Mouse (Mus musculus) CH12.LX (cell line): ENCODE measurements around the gene Itgav.

Experiments
- BHLHE40 ChIP-seq: IDR thresholded peaks from 2 replicates; pipeline ENCODE4 v1.6.1; 2011; ENCODE audit warnings: mild to moderate bottlenecking, low read depth, low read length, improper control_type of control experiment
- CHD1 ChIP-seq: IDR thresholded peaks from 2 replicates; pipeline ENCODE4 v1.6.1; 2012; ENCODE audit warnings: low read depth, low read length, improper control_type of control experiment, inconsistent platforms
- CTCF ChIP-seq, 2 experiments: IDR thresholded peaks in 1 of 2; conservative IDR thresholded peaks in 1 of 2; 2 replicates each; pipeline ENCODE4 v1.5.1; 2011 to 2012; ENCODE audit warnings: low read depth in 2 of 2, low read length in 2 of 2, improper control_type of control experiment in 1 of 2, inconsistent platforms in 1 of 2, mild to moderate bottlenecking in 1 of 2, moderate library complexity in 1 of 2
- EP300 ChIP-seq: IDR thresholded peaks from 2 replicates; pipeline ENCODE4 v1.6.1; 2011; ENCODE audit warnings: low read length, improper control_type of control experiment
- MAFK ChIP-seq: IDR thresholded peaks from 2 replicates; pipeline ENCODE4 v1.6.1; 2011; ENCODE audit warnings: low read length, improper control_type of control experiment; ENCODE audit not compliant: insufficient replicate concordance
- MAZ ChIP-seq: IDR thresholded peaks from 2 replicates; pipeline ENCODE4 v1.6.1; 2012; ENCODE audit warnings: low read depth, mild to moderate bottlenecking, inconsistent platforms, low read length, improper control_type of control experiment, moderate library complexity
- MXI1 ChIP-seq: IDR thresholded peaks from 2 replicates; pipeline ENCODE4 v1.6.1; 2011; ENCODE audit warnings: mild to moderate bottlenecking, low read depth, low read length, improper control_type of control experiment
- POLR2A ChIP-seq: IDR thresholded peaks from 2 replicates; pipeline ENCODE4 v1.6.1; 2011; ENCODE audit warnings: low read depth, mild to moderate bottlenecking, improper control_type of control experiment, low read length
- RAD21 ChIP-seq: IDR thresholded peaks from 2 replicates; pipeline ENCODE4 v1.6.1; 2011; ENCODE audit warnings: low read depth, mild to moderate bottlenecking, low read length, improper control_type of control experiment, moderate library complexity
- SIN3A ChIP-seq: IDR thresholded peaks from 2 replicates; pipeline ENCODE4 v1.6.1; 2012; ENCODE audit warnings: low read length, improper control_type of control experiment, inconsistent platforms
- TCF12 ChIP-seq: IDR thresholded peaks from 2 replicates; pipeline ENCODE4 v1.6.1; 2014; ENCODE audit warnings: low read depth, mild to moderate bottlenecking, inconsistent platforms, low read length, improper control_type of control experiment
- USF1 ChIP-seq: IDR thresholded peaks from 2 replicates; pipeline ENCODE4 v1.6.1; 2014; ENCODE audit warnings: low read depth, mild to moderate bottlenecking, inconsistent platforms, low read length, improper control_type of control experiment
- ZKSCAN1 ChIP-seq: IDR thresholded peaks from 2 replicates; pipeline ENCODE4 v1.6.1; 2012; ENCODE audit warnings: low read depth, inconsistent platforms, low read length, improper control_type of control experiment, borderline replicate concordance
- ZNF384 ChIP-seq: IDR thresholded peaks from 2 replicates; pipeline ENCODE4 v1.6.1; 2012; ENCODE audit warnings: low read depth, low read length, improper control_type of control experiment, inconsistent platforms

DNA sequence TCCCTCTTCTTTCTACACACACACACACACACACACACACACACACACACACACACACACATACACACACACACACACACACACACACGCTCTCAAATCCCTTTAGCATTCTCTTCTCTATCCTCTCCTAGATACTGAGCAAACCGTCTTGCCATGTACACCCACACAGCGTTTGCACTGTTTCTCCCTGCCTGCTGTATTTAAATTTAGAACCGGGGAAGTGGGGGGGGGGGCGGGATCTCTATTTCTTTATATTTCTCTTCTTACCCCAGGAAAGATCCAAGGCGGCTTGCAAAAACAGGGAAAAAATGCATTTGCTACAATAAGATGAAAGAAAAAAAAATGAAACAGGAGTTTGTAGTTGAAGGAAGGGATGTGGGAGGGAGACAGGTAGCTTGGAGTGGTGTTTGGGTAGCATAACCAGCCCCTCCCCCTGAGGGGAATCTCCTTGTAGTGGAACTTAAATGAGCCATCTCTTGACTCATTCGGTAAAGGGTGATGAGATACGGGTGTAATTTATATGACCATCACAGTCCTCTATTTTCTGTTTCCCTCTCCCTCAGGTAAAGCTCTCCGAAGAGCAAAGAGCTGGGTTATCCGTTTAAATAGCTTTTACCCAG, 89.2 kb downstream of the Itgav start:
- no peak for TF ChIP-seq USF1
- TF ChIP-seq CTCF (conservative IDR thresholded peaks at IDR 0.05 in 1 of 2, IDR thresholded peaks at IDR 0.05 in 1 of 2; ENCODE audit: low read depth in 2 of 2, low read length in 2 of 2): no peak
- TF ChIP-seq MAFK: no peak
- TF ChIP-seq ZNF384: no peak
- no peak for TF ChIP-seq POLR2A
- TF ChIP-seq MXI1: no peak
- TF ChIP-seq BHLHE40: no peak
- TF ChIP-seq ZKSCAN1: no peak
- no peak for TF ChIP-seq EP300
- TF ChIP-seq SIN3A: 0 out of 2 replicates have a peak, but pooled peaks have one; percentile 30
- no peak for TF ChIP-seq RAD21
- no peak for TF ChIP-seq CHD1
- TF ChIP-seq TCF12: no peak
- TF ChIP-seq MAZ: no peak
